Mouse (Mus musculus): Measurements from ENCODE around the gene Gjb1. TPM values are rescaled to one million over a fixed set of nuclear protein-coding genes. Genes with fewer than 3 reads are reported as not detected.

The Gjb1 gene
- total RNA-seq, 4 experiments from 2014 or later = not detected

DNA sequence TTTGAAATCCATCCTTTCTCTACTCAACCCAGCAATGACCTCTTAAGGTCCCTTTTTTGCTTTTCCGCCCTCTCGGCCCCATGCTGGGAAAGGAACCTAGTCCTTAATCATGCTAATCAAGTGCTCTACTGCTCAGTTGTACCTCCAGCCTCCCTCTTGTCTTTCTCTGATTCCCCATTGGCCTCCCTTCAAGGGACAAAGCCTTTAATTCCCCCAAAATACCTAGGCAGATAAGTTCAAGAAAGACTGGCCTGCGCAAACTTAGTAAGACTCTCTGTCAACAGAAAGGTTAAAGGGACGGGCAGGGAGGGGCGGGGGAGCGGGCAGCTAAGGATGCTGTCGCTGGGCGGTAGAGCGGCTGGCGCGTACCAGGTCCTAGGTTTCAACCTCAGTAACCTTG is 20.3 kb downstream of the Gjb1 start:
- DNase-seq (ENCODE audit: low spot score) = no peak

- DNase-seq (ENCODE audit: low spot score) = no peak
Observed at GRCm38 (mm10) chrX:101418946-101419724, 43.0 kb downstream of the Gjb1 start.

DNA sequence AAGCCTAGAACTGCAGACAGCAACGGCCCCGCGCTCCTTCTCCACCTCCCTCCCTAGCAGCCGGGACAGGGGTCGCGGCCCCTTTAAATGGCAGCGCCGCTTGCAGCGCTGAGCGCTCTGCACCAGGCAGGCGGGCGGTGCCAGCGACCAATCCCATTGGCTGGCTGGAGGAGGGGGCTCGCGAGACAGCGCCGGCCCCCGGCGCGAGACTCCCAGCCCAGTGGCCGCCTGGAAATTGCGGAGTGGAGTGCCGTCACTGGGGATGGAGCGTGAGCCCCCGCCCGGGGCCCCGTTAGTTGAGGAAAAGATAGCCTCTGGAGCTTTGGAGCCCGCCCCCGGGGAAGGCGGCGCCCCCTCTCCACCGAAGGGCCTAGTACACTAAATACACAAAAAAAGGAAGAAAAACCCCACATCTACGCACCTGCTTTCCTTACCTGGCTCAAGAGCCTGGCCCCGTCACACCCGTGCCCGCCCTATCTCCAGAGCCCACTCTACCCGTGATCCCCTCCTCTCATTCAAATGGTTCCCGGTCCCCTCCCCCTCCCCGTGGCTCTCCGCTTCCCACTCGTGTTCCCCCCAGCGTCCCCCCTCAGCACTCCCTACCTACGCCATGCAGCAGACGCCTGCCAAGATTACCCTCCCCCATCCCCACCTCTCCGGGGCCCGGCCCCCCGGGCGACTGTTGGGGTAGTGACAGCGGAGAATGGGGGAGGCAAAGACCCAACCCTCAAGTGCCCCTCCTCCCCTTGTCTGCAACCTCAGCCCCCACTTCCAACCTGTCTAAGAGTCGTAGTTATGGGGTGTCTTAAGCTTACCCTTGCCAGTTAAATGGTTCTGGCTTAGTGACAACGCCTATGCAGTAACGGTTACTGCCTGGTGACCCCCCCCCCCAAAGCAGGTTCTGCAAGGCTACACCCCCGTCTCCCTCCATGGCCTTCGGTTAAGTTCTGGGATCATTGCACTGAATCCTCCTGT is 43.8 kb downstream of the Gjb1 start:
- DNase-seq (ENCODE audit: low spot score) = peak; percentile 76

DNA sequence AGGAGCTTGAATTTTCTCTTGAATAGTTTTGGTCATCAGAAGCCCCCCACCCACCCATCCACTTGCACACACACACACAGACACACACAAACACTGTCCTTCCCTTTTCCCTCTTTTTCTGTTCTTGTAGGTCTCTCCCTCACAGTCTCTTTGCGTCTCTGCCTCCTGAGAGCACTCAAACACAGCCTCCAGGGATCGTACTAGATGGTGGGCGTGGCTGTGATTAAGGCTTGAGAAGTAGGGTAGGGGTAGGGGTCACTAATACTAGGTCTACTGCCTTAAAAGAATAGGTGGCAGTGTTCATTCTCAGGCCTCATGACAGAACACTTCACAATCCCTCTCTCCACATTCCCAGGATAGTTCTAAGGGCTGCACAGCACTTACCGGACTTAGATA is 44.5 kb downstream of the Gjb1 start, which contains the start of gene Zmym3:
TSS of gene Zmym3 (minus strand) at position 150 of the 396 bp plus-strand sequence.
- DNase-seq (ENCODE audit: low spot score) = no peak

DNA sequence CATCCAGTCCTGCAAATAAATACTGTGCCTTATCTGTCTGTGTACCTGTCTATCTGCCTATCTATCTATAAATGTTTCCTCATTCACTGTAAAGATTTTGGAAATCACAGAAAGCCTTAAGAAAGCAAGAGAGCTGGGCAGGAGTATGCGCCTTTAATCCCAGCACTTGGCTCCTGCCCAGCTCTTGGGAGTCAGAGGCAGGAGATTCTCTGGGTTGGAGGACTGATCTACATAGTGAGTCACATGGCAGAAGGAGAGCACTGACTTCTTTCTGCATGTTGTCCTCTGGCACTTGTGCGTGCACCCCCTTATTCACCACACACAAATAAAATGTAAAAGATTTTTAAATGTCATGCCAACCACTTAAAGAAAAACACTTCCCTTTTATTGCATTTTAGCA is 47.3 kb downstream of the Gjb1 start:
- DNase-seq (ENCODE audit: low spot score) = no peak

DNA sequence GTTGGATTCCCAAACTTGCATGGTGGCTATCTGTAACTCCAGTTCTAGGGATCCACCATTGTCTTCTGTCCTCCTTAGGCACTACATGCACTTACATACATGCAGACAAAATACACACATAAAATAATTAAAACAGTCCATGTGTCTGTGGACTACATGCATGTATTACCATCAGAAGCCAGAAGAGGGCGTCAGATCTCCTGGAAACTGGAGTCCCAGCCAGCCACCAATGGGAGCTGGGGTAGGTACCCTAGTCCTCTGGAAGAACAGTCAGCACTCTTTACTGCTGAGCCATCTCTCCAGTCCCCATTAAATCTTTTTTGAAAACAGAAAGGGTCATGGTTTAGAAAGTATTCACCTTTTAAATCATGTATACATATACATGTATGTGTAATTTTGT is 51.6 kb downstream of the Gjb1 start:
- no peak for DNase-seq (ENCODE audit: low spot score)

DNA sequence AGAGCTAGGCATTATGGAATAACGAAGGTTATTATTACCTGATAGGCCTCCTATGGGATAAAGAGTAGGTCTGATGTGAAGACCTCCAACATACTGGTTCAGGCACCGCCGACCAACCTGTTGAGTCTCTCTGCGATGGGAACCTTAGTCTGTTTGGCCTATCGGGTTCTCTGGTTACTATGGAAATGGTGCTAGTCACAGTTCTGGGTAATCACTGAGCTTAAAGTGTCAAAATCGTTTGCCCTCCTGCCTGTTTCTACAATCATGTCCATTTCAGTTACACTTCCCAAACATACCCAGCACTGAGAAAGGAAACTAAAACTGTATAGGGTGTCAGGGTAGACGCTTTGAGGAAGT is 52.6 kb downstream of the Gjb1 start:
- no peak for DNase-seq (ENCODE audit: low spot score)

- peak; percentile 89 for DNase-seq (ENCODE audit: low spot score)
Observed at GRCm38 (mm10) chrX:101429142-101429949, 53.2 kb downstream of the Gjb1 start, which contains the start of gene Nono. Gene Nono (plus strand): TSS chrX:101429318.

DNA sequence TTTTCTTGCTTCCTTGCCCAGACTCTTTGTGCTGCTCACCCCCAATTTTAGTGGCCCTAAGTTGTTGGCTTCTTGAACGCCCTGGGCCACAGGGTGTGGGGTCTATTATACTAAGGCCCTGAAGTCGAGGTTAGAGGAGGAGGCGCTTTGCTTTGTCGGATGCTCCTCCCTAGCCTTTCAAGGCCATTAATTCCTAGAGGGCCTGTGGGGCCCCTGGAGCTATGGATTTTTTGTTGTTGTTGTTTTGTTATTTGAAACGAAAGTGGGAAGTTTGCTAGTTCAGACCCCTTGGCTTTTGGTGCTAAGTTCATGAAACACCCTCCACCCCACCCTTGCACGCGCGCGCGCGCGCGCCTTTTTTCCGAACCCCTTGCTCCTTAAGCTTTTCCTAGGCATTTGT is 53.8 kb downstream of the Gjb1 start:
- DNase-seq (ENCODE audit: low spot score) = peak; percentile 9

Other genes starting within 250 kb of the Gjb1 start
- gene Snx12, start 153.8 kb upstream of the Gjb1 start, total RNA-seq (2022) = 10 to 100 TPM; 35.3 to 41.2 (median 38.4) TPM
- gene Foxo4, start 121.8 kb upstream of the Gjb1 start, total RNA-seq (2022) = 10 to 100 TPM; 59.7 to 68.9 (median 64.1) TPM
- not detected for gene Gm614, start 112.4 kb upstream of the Gjb1 start, total RNA-seq (2022)
- gene Il2rg, start 108.1 kb upstream of the Gjb1 start, total RNA-seq (2022) = 10 to 100 TPM in 2 of 4 experiments, 1 to 10 TPM in 2; 7.0 to 10.2 (median 9.4) TPM
- not detected for gene Gm20489, start 107.4 kb upstream of the Gjb1 start, total RNA-seq (2022)
- gene Med12, start 102.3 kb upstream of the Gjb1 start, total RNA-seq (2022) = 10 to 100 TPM; 15.7 to 20.3 (median 19.5) TPM
- 1 to 10 TPM in 1 of 4 experiments, under 1 TPM in 3; 0.34 to 1.2 (median 0.78) TPM for gene Nlgn3, start 77.2 kb upstream of the Gjb1 start, total RNA-seq (2022)
- gene Zmym3, start 44.5 kb downstream of the Gjb1 start, total RNA-seq (2022) = 10 to 100 TPM; 10.2 to 21.5 (median 16.2) TPM
- 10 to 100 TPM; 52.5 to 70.1 (median 58.9) TPM for gene Nono, start 52.9 kb downstream of the Gjb1 start, total RNA-seq (2022)
- gene Itgb1bp2, start 72.7 kb downstream of the Gjb1 start, total RNA-seq (2022) = 100 to 1,000 TPM; 154 to 226 (median 179) TPM
- gene Taf1, start 156.4 kb downstream of the Gjb1 start, total RNA-seq (2022) = 10 to 100 TPM; 12.8 to 17.5 (median 15.1) TPM

Measured in heart, adult 8-10 months (tissue).